Mouse (Mus musculus) intestine, embryonic 14.5 days (tissue): ENCODE data around the gene Tgfbrap1. TPM values are rescaled to one million over a fixed set of nuclear protein-coding genes. Genes with fewer than 3 reads are reported as not detected.
A peak's percentile ranks its signal among the peaks of the same experiment; 100 is the strongest.

Experiments used
- ATAC-seq: fragments of 200-750 bp; cut with Nextera tagmentation; replicated peaks from 2 replicates; pipeline ENCODE4 v1.8.0; 2017; ENCODE audit warnings: low read depth, moderate number of reproducible peaks, moderate TSS enrichment, moderate library complexity; ENCODE audit not compliant: low FRiP score, low TSS enrichment
- DNase-seq: peaks from one replicate; pipeline ENCODE4 v3.0.0-alpha.2; 2018; ENCODE audit warnings: low spot score
- H3K27ac ChIP-seq: fragments of 300-500 bp; sonication (generic); 2 replicates; pipeline ENCODE4 v1.5.1; 2014; ENCODE audit warnings: low read depth, mild to moderate bottlenecking, control low read depth
- H3K27me3 ChIP-seq: fragments of 300-500 bp; sonication (generic); replicated peaks from 2 replicates; pipeline ENCODE4 v1.6.1; 2014; ENCODE audit warnings: low read length, control low read depth; ENCODE audit not compliant: control insufficient read depth, insufficient read depth
- H3K36me3 ChIP-seq: fragments of 300-500 bp; sonication (generic); 2 replicates; pipeline ENCODE4 v1.6.1; 2014; ENCODE audit warnings: low read length, control low read depth; ENCODE audit not compliant: control insufficient read depth, insufficient read depth
- H3K4me1 ChIP-seq: fragments of 300-500 bp; sonication (generic); replicated peaks from 2 replicates; pipeline ENCODE4 v1.6.1; 2014; ENCODE audit warnings: low read length, control low read depth, mixed read lengths; ENCODE audit not compliant: control insufficient read depth, insufficient read depth
- H3K4me2 ChIP-seq: fragments of 300-500 bp; sonication (generic); 2 replicates; pipeline ENCODE4 v1.6.1; 2014; ENCODE audit warnings: low read length
- H3K4me3 ChIP-seq: fragments of 300-500 bp; sonication (generic); 2 replicates; pipeline ENCODE4 v1.5.1; 2014; ENCODE audit warnings: low read depth, low read length, control low read depth, mixed read lengths
- H3K9ac ChIP-seq: fragments of 300-500 bp; sonication (generic); 2 replicates; pipeline ENCODE4 v1.6.1; 2014; ENCODE audit warnings: mild to moderate bottlenecking, low read length
- H3K9me3 ChIP-seq: fragments of 300-500 bp; sonication (generic); 2 replicates; pipeline ENCODE4 v1.6.1; 2016; ENCODE audit warnings: low read length, control low read depth; ENCODE audit not compliant: control insufficient read depth
- WGBS: fragments of 180-500 bp; shearing (Covaris S2); extraction: QIAGEN DNeasy Blood & Tissue Kit; methylation state at CpG from one replicate; pipeline ENCODE4 v1.1.7; 2014; 5-methylcytosine and 5-hydroxymethylcytosine counted together
- polyA plus RNA-seq: library from polyadenylated mRNA; unstranded; fragments of >200 nt; fragmentation: Nextera tagmentation; extraction: Ambion mirVana; gene quantifications from 2 replicates; pipeline ENCODE4 v1.2.1, GENCODE M21; 2014

Gene Tgfbrap1
- polyA plus RNA-seq, 1 experiment from 2014 or later, result 12.6 TPM

- Histone ChIP-seq H3K27me3 (no peaks in the 10 kb centered on the region), H3K9me3 (no peaks in the 10 kb centered on the region), H3K4me3 (no peak overlapping the region), H3K36me3 (peaks cover 81% of the 10 kb centered on the region), H3K27ac (no peak overlapping the region), H3K4me1 (no peaks in the 10 kb centered on the region), H3K4me2 (no peak overlapping the region), H3K9ac (no peak overlapping the region)
- DNase-seq (no peak), ATAC-seq (no peak)
- WGBS, result 86% methylated on average over 4 of the region's 4 CpGs
Measured at GRCm38 (mm10) chr1:43124726-43125125, 26.3 kb upstream of the Tgfbrap1 start.

DNA sequence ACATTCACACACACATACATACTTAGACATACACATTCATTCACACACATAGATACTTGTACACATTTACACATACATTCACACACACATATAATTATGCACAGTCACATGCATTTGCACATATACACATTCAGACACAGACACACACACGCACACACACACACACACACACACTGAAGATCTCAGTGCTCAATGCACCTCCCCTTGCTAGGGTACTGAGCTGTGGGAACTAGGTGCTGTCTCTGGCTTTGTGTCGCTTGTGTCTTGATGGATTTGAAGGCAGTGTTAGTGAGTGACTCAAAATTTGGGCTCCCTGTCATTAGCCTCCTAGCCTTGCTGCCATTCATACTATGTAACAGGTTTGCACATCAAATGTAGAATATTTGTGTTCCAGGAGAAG lies 24.2 kb upstream of the Tgfbrap1 start:
- 91% methylated on average over 2 of the region's 2 CpGs for WGBS
- Histone ChIP-seq H3K36me3 (peaks cover 73% of the 10 kb centered on the region), H3K27me3 (no peaks in the 10 kb centered on the region), H3K4me2 (no peak overlapping the region), H3K9ac (no peak overlapping the region), H3K4me1 (no peaks in the 10 kb centered on the region), H3K27ac (no peak overlapping the region), H3K9me3 (no peaks in the 10 kb centered on the region), H3K4me3 (no peak overlapping the region)
- DNase-seq (no peak), ATAC-seq (no peak)

- DNase-seq (peak; percentile 35), ATAC-seq (no peak)
- Histone ChIP-seq H3K4me2 (no peak overlapping the region), H3K4me1 (no peaks in the 10 kb centered on the region), H3K9me3 (no peaks in the 10 kb centered on the region), H3K27ac (no peak overlapping the region), H3K4me3 (no peak overlapping the region), H3K9ac (no peak overlapping the region), H3K27me3 (no peaks in the 10 kb centered on the region), H3K36me3 (peaks cover 69% of the 10 kb centered on the region)
- WGBS, result 97% methylated on average over 5 of the region's 5 CpGs
Measured at GRCm38 (mm10) chr1:43120950-43121349, 22.5 kb upstream of the Tgfbrap1 start.

DNA sequence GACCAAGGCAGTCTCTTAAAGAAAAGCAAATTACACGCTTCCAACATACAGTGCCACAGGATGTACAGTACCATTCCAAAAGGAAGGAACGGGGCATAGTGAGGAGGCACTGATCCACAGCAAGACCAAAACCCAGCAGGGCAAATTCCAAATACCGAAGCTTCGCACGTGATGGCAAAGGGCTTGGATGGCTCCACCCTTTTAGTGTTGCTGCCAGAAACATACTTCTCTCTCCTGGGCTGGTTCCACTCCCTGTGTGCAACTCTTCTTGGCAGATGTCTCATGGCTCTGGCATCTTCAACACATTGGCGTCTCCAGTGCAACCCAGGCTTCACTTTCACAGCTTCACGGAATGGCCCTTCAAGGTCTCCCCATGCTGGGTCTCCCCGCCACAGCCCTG lies 19.0 kb upstream of the Tgfbrap1 start:
- Histone ChIP-seq H3K9me3 (no peaks in the 10 kb centered on the region), H3K9ac (no peak overlapping the region), H3K27ac (no peak overlapping the region), H3K36me3 (peaks cover 68% of the 10 kb centered on the region), H3K27me3 (no peaks in the 10 kb centered on the region), H3K4me3 (no peak overlapping the region), H3K4me2 (no peak overlapping the region), H3K4me1 (no peaks in the 10 kb centered on the region)
- DNase-seq (peak; percentile 37), ATAC-seq (no peak)
- 92% methylated on average over 8 of the region's 8 CpGs for WGBS

GRCm38 (mm10) chr1:43112882-43113281 lies 14.4 kb upstream of the Tgfbrap1 start:
- no peak overlapping the region for H3K9ac ChIP-seq
- H3K27ac ChIP-seq, result no peak overlapping the region
- WGBS, result 76% methylated on average over 2 of the region's 2 CpGs
- no peaks in the 10 kb centered on the region for H3K9me3 ChIP-seq
- ATAC-seq (no peak), DNase-seq (no peak)
- H3K4me1 ChIP-seq, result no peaks in the 10 kb centered on the region
- H3K4me3 ChIP-seq, result no peak overlapping the region
- H3K36me3 ChIP-seq, result peaks cover 69% of the 10 kb centered on the region
- no peaks in the 10 kb centered on the region for H3K27me3 ChIP-seq
- H3K4me2 ChIP-seq, result no peak overlapping the region

GRCm38 (mm10) chr1:43110556-43110955 lies 12.1 kb upstream of the Tgfbrap1 start:
- Histone ChIP-seq H3K4me3 (no peak overlapping the region), H3K9ac (no peak overlapping the region), H3K27ac (no peak overlapping the region), H3K9me3 (no peaks in the 10 kb centered on the region), H3K36me3 (peaks cover 64% of the 10 kb centered on the region), H3K4me2 (no peak overlapping the region), H3K4me1 (no peaks in the 10 kb centered on the region), H3K27me3 (no peaks in the 10 kb centered on the region)
- WGBS, result 56% methylated on average over 4 of the region's 4 CpGs
- ATAC-seq (no peak), DNase-seq (peak; percentile 61)

GRCm38 (mm10) chr1:43108729-43109128 lies 10.3 kb upstream of the Tgfbrap1 start:
- Histone ChIP-seq H3K4me2 (no peak overlapping the region), H3K36me3 (peaks cover 50% of the 10 kb centered on the region), H3K9ac (no peak overlapping the region), H3K27ac (no peak overlapping the region), H3K27me3 (no peaks in the 10 kb centered on the region), H3K4me3 (no peak overlapping the region), H3K4me1 (no peaks in the 10 kb centered on the region), H3K9me3 (peaks cover 2% of the 10 kb centered on the region; the same call in 1 of the 2 replicates)
- DNase-seq (no peak), ATAC-seq (no peak)
- WGBS, result 82% methylated on average over 2 of the region's 2 CpGs

DNA sequence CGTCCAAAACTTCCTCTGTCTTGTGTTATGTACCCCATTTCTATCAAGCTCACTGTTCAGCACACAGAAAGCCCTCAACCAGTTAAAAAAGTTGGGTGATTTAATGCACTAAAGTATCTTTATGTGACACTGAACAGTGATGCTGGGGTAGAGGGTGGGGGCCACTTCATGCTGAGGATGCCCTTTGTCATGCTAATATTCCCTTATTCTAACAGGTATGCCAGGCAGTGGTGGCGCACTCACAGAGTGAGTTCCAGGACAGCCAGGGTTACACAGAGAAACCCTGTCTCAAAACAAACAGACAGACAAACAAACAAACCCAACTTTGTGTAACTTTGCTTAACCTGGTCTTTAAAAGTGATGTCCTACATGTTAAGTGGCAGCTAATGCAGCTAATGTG lies 4.2 kb downstream of the Tgfbrap1 start:
- Histone ChIP-seq H3K4me3 (no peak overlapping the region), H3K27ac (no peak overlapping the region), H3K4me1 (peaks cover 4% of the 10 kb centered on the region; the same call in 1 of the 2 replicates), H3K27me3 (no peaks in the 10 kb centered on the region), H3K36me3 (no peaks in the 10 kb centered on the region), H3K9ac (no peak overlapping the region), H3K9me3 (no peaks in the 10 kb centered on the region), H3K4me2 (no peak overlapping the region)
- 89% methylated on average over 2 of the region's 2 CpGs for WGBS
- no peak for ATAC-seq
- DNase-seq, result no peak
